Mouse (Mus musculus) heart, adult 11 months (tissue): ENCODE results near the gene Dedd.
A peak's percentile ranks its signal among the peaks of the same experiment; 100 is the strongest.
"Not testable (repeated sequence)": the region's sequence is repeated elsewhere in the genome, so short reads cannot be mapped to it uniquely, and the experiment has no call there.

Experiments used
- DNase-seq: peaks from one replicate; pipeline ENCODE4 v3.0.0; 2022

Dedd gene

GRCm38 (mm10) chr1:171328839-171329432 is at the start of gene Dedd:
TSS of gene Dedd (plus strand) at chr1:171329145.
- peak; percentile 99 for DNase-seq

- DNase-seq = no peak
Observed at GRCm38 (mm10) chr1:171279721-171280120, 49.2 kb upstream of the Dedd start.

- DNase-seq = peak; percentile 92
Observed at GRCm38 (mm10) chr1:171280250-171280915, 48.6 kb upstream of the Dedd start.

- DNase-seq = peak; percentile 100
Observed at GRCm38 (mm10) chr1:171280916-171281527, 47.9 kb upstream of the Dedd start, which contains the start of gene Ppox. TSS of gene Ppox (minus strand) at chr1:171281186.

- DNase-seq = no peak
Observed at GRCm38 (mm10) chr1:171281528-171281923, 47.4 kb upstream of the Dedd start.

GRCm38 (mm10) chr1:171282086-171282805 is 46.7 kb upstream of the Dedd start:
- peak; percentile 93 for DNase-seq

GRCm38 (mm10) chr1:171283188-171284160 is 45.5 kb upstream of the Dedd start:
- peak; percentile 91 for DNase-seq

GRCm38 (mm10) chr1:171284491-171284890 is 44.5 kb upstream of the Dedd start:
- peak; percentile 88 for DNase-seq

GRCm38 (mm10) chr1:171285096-171285892 is 43.7 kb upstream of the Dedd start:
- DNase-seq = peak; percentile 91

GRCm38 (mm10) chr1:171286517-171286916 is 42.4 kb upstream of the Dedd start:
- peak; percentile 96 for DNase-seq

- peak; percentile 100 for DNase-seq
Observed at GRCm38 (mm10) chr1:171287136-171288081, 41.5 kb upstream of the Dedd start, which contains the start of gene Usp21. TSS of gene Usp21 (minus strand) at chr1:171287991.

GRCm38 (mm10) chr1:171288328-171288727 is 40.6 kb upstream of the Dedd start:
- DNase-seq = peak; percentile 91

- DNase-seq = no peak
Observed at GRCm38 (mm10) chr1:171293351-171293750, 35.6 kb upstream of the Dedd start.

GRCm38 (mm10) chr1:171293906-171294297 is 35.0 kb upstream of the Dedd start:
- DNase-seq = no peak

GRCm38 (mm10) chr1:171294298-171295062 is 34.5 kb upstream of the Dedd start, which contains the start of gene Ufc1:
TSS of gene Ufc1 (minus strand) at chr1:171295024.
- peak; percentile 99 for DNase-seq

GRCm38 (mm10) chr1:171295063-171295402 is 33.9 kb upstream of the Dedd start:
- no peak for DNase-seq

GRCm38 (mm10) chr1:171298226-171298625 is 30.7 kb upstream of the Dedd start:
- no peak for DNase-seq

GRCm38 (mm10) chr1:171306157-171306556 is 22.8 kb upstream of the Dedd start:
- not testable (repeated sequence) for DNase-seq

GRCm38 (mm10) chr1:171309321-171309720 is 19.6 kb upstream of the Dedd start:
- DNase-seq = no peak
